Mouse (Mus musculus) forebrain, embryonic 14.5 days (tissue): ENCODE measurements around the gene Col23a1. TPM values are rescaled to one million over a fixed set of nuclear protein-coding genes. Genes with fewer than 3 reads are reported as not detected.

ENCODE experiments used
- ATAC-seq: fragments of 200-750 bp; cut with Nextera tagmentation; 2 replicates; pipeline ENCODE4 v1.8.0; 2017; ENCODE audit warnings: mild to moderate bottlenecking, moderate library complexity
- DNase-seq: peaks from one replicate; pipeline ENCODE4 v3.0.0-alpha.2; 2015; ENCODE audit warnings: low spot score
- H3K27ac ChIP-seq: fragments of 300-500 bp; sonication (generic); 2 replicates; pipeline ENCODE4 v1.5.1; 2014; ENCODE audit warnings: low read depth, mild to moderate bottlenecking, control low read depth, low read length, moderate library complexity
- H3K27me3 ChIP-seq: fragments of 300-500 bp; sonication (generic); replicated peaks from 2 replicates; pipeline ENCODE4 v1.6.1; 2014; ENCODE audit warnings: low read length, control low read depth, mixed read lengths; ENCODE audit not compliant: control insufficient read depth, insufficient read depth
- H3K36me3 ChIP-seq: fragments of 300-500 bp; sonication (generic); 2 replicates; pipeline ENCODE4 v1.6.1; 2014; ENCODE audit warnings: low read length, control low read depth; ENCODE audit not compliant: control insufficient read depth, insufficient read depth
- H3K4me1 ChIP-seq: fragments of 300-500 bp; sonication (generic); 2 replicates; pipeline ENCODE4 v1.6.1; 2014; ENCODE audit warnings: antibody characterized with exemption, low read length, control low read depth; ENCODE audit not compliant: control insufficient read depth, insufficient read depth
- H3K4me2 ChIP-seq: fragments of 300-500 bp; sonication (generic); 2 replicates; pipeline ENCODE4 v1.6.1; 2014; ENCODE audit warnings: mild to moderate bottlenecking, control low read depth, low read length
- H3K4me3 ChIP-seq: fragments of 300-500 bp; sonication (generic); 2 replicates; pipeline ENCODE4 v1.5.1; 2014; ENCODE audit warnings: low read depth, low read length, control low read depth
- H3K9ac ChIP-seq: fragments of 300-500 bp; sonication (generic); 2 replicates; pipeline ENCODE4 v1.6.1; 2014; ENCODE audit warnings: mild to moderate bottlenecking, low read length, control low read depth, moderate library complexity
- H3K9me3 ChIP-seq: fragments of 300-500 bp; sonication (generic); replicated peaks from 2 replicates; pipeline ENCODE4 v1.6.1; 2016; ENCODE audit warnings: low read length, control low read depth, mixed read lengths; ENCODE audit not compliant: control insufficient read depth
- WGBS: fragments of 180-500 bp; shearing (Covaris S2); extraction: QIAGEN DNeasy Blood & Tissue Kit; methylation state at CpG from one replicate; pipeline ENCODE4 v1.1.7; 2014; 5-methylcytosine and 5-hydroxymethylcytosine counted together
- polyA plus RNA-seq: library from polyadenylated mRNA; unstranded; fragments of >200 nt; fragmentation: Nextera tagmentation; extraction: Ambion mirVana; gene quantifications from 2 replicates; pipeline ENCODE4 v1.2.1, GENCODE M21; 2014

Gene Col23a1
- polyA plus RNA-seq, 1 experiment from 2014 or later = 2.5 TPM

GRCm38 (mm10) chr11:51552091-51552490 lies 262.4 kb downstream of the Col23a1 start:
- Histone ChIP-seq H3K36me3 (no peaks in the 10 kb centered on the region), H3K4me1 (no peaks in the 10 kb centered on the region), H3K9me3 (no peaks in the 10 kb centered on the region), H3K4me3 (no peak overlapping the region), H3K27me3 (no peaks in the 10 kb centered on the region), H3K9ac (no peak overlapping the region), H3K4me2 (no peak overlapping the region), H3K27ac (no peak overlapping the region)
- DNase-seq (no peak), ATAC-seq (no peak)
- WGBS = 73% methylated on average over 3 of the region's 3 CpGs

GRCm38 (mm10) chr11:51554590-51554989 lies 264.9 kb downstream of the Col23a1 start:
- no peak overlapping the region for H3K4me3 ChIP-seq
- DNase-seq (peak; percentile 38), ATAC-seq (no peak)
- H3K4me1 ChIP-seq = no peaks in the 10 kb centered on the region
- no peak overlapping the region for H3K27ac ChIP-seq
- WGBS = 72% methylated on average over 9 of the region's 10 CpGs
- no peak overlapping the region for H3K4me2 ChIP-seq
- no peaks in the 10 kb centered on the region for H3K9me3 ChIP-seq
- H3K36me3 ChIP-seq = no peaks in the 10 kb centered on the region
- H3K27me3 ChIP-seq = no peaks in the 10 kb centered on the region
- H3K9ac ChIP-seq = no peak overlapping the region

- Histone ChIP-seq H3K4me1 (no peaks in the 10 kb centered on the region), H3K4me3 (no peak overlapping the region), H3K9me3 (no peaks in the 10 kb centered on the region), H3K27ac (no peak overlapping the region), H3K4me2 (no peak overlapping the region), H3K36me3 (no peaks in the 10 kb centered on the region), H3K9ac (no peak overlapping the region), H3K27me3 (no peaks in the 10 kb centered on the region)
- no peak for ATAC-seq
- DNase-seq = no peak
- WGBS = 72% methylated on average over 2 of the region's 2 CpGs
These were observed 265.3 kb downstream of the Col23a1 start for GRCm38 (mm10) chr11:51555066-51555465.

GRCm38 (mm10) chr11:51563276-51563675 lies 273.6 kb downstream of the Col23a1 start:
- H3K4me3 ChIP-seq = no peak overlapping the region
- H3K27me3 ChIP-seq = no peaks in the 10 kb centered on the region
- no peak overlapping the region for H3K4me2 ChIP-seq
- WGBS = 96% methylated on average over 1 of the region's 1 CpGs
- H3K27ac ChIP-seq = no peak overlapping the region
- H3K9me3 ChIP-seq = no peaks in the 10 kb centered on the region
- H3K9ac ChIP-seq = no peak overlapping the region
- no peak for ATAC-seq
- DNase-seq = no peak
- H3K4me1 ChIP-seq = no peaks in the 10 kb centered on the region
- no peaks in the 10 kb centered on the region for H3K36me3 ChIP-seq

GRCm38 (mm10) chr11:51565062-51565461 lies 275.3 kb downstream of the Col23a1 start:
- no peak overlapping the region for H3K4me2 ChIP-seq

GRCm38 (mm10) chr11:51565951-51566350 lies 276.2 kb downstream of the Col23a1 start:
- ATAC-seq = no peak
- no peak overlapping the region for H3K4me3 ChIP-seq
- H3K27ac ChIP-seq = no peak overlapping the region
- H3K4me2 ChIP-seq = no peak overlapping the region
- DNase-seq = no peak
- no peaks in the 10 kb centered on the region for H3K27me3 ChIP-seq
- H3K36me3 ChIP-seq = no peaks in the 10 kb centered on the region
- H3K9me3 ChIP-seq = no peaks in the 10 kb centered on the region
- 91% methylated on average over 6 of the region's 6 CpGs for WGBS
- no peaks in the 10 kb centered on the region for H3K4me1 ChIP-seq
- H3K9ac ChIP-seq = no peak overlapping the region

More at GRCm38 (mm10) chr11:51565062-51565461, 275.3 kb downstream of the Col23a1 start:
- no peaks in the 10 kb centered on the region for H3K4me1 ChIP-seq
- H3K27ac ChIP-seq = no peak overlapping the region
- 25% methylated on average over 3 of the region's 3 CpGs for WGBS
- H3K36me3 ChIP-seq = no peaks in the 10 kb centered on the region
- no peak overlapping the region for H3K9ac ChIP-seq
- H3K9me3 ChIP-seq = no peaks in the 10 kb centered on the region
- DNase-seq (no peak), ATAC-seq (no peak)
- H3K27me3 ChIP-seq = no peaks in the 10 kb centered on the region
- H3K4me3 ChIP-seq = no peak overlapping the region

- H3K4me3 ChIP-seq = no peak overlapping the region
- H3K27ac ChIP-seq = no peak overlapping the region
- no peaks in the 10 kb centered on the region for H3K4me1 ChIP-seq
- ATAC-seq (no peak), DNase-seq (no peak)
- WGBS = 91% methylated on average over 4 of the region's 4 CpGs
- no peak overlapping the region for H3K9ac ChIP-seq
- H3K4me2 ChIP-seq = no peak overlapping the region
- no peaks in the 10 kb centered on the region for H3K9me3 ChIP-seq
- H3K27me3 ChIP-seq = no peaks in the 10 kb centered on the region
- no peaks in the 10 kb centered on the region for H3K36me3 ChIP-seq
These were observed 279.1 kb downstream of the Col23a1 start for GRCm38 (mm10) chr11:51568801-51569200.

GRCm38 (mm10) chr11:51576454-51576853 lies 286.7 kb downstream of the Col23a1 start:
- Histone ChIP-seq H3K27ac (no peak overlapping the region; the same call in 1 of the 2 replicates), H3K4me2 (no peak overlapping the region), H3K36me3 (no peaks in the 10 kb centered on the region), H3K9me3 (no peaks in the 10 kb centered on the region), H3K27me3 (no peaks in the 10 kb centered on the region), H3K4me3 (no peak overlapping the region), H3K4me1 (no peaks in the 10 kb centered on the region), H3K9ac (no peak overlapping the region)
- ATAC-seq = no peak
- DNase-seq = no peak
- 74% methylated on average over 4 of the region's 4 CpGs for WGBS

GRCm38 (mm10) chr11:51577587-51577986 lies 287.9 kb downstream of the Col23a1 start:
- no peak overlapping the region for H3K27ac ChIP-seq
- 92% methylated on average over 7 of the region's 7 CpGs for WGBS
- no peak overlapping the region for H3K4me3 ChIP-seq
- H3K4me1 ChIP-seq = no peaks in the 10 kb centered on the region
- no peak for ATAC-seq
- no peaks in the 10 kb centered on the region for H3K36me3 ChIP-seq
- no peaks in the 10 kb centered on the region for H3K9me3 ChIP-seq
- H3K9ac ChIP-seq = no peak overlapping the region
- DNase-seq = no peak
- no peaks in the 10 kb centered on the region for H3K27me3 ChIP-seq
- no peak overlapping the region for H3K4me2 ChIP-seq
